Mouse (Mus musculus) heart, adult 11 months (tissue): ENCODE data around the gene Nras.

ENCODE experiments used
- DNase-seq: peaks from one replicate; pipeline ENCODE4 v3.0.0; 2022

Gene Nras

GRCm38 (mm10) chr3:103058207-103059157 is at the start of gene Nras:
Gene Nras (plus strand): TSS chr3:103058285.
- peak; percentile 99 for DNase-seq

DNA sequence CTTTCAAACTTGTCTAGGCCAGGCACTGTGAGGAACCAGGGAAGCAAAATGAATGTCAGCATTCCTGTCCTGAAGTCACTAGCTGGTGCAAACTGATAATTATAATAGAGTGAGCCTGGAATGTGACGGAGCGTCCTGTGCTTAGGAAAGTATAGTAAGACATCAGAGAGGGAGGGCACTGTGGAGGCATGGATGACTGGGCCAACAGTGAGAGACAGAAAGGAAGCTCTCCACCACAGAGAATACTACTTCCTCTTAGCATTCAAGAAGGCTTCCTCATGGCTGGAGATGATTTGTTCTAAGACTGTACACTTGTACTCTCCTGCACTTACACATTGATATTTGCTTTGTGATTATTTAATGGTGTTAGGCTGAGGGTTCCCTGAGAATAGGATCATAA is 40.7 kb upstream of the Nras start:
- DNase-seq: no peak

DNA sequence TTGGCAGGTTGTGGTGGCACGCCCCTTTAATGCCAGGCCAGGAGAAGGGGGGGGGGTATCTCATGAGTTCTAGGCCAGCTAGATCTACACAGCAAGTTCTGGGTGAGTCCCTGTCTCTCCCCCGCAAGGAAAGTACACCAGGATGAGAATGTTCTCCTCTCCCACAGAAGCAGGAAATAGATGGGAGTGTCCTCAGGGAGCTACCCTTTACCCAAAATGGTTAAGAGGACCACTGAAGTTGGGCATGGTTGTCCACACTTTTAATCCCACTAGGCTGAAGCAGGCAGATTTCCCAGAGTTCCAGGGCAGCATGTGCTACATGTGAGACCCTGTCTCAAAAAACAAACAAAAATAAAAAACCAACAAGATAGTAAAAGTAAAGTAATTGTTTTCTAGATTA is 38.6 kb upstream of the Nras start:
- peak; percentile 63 for DNase-seq

DNA sequence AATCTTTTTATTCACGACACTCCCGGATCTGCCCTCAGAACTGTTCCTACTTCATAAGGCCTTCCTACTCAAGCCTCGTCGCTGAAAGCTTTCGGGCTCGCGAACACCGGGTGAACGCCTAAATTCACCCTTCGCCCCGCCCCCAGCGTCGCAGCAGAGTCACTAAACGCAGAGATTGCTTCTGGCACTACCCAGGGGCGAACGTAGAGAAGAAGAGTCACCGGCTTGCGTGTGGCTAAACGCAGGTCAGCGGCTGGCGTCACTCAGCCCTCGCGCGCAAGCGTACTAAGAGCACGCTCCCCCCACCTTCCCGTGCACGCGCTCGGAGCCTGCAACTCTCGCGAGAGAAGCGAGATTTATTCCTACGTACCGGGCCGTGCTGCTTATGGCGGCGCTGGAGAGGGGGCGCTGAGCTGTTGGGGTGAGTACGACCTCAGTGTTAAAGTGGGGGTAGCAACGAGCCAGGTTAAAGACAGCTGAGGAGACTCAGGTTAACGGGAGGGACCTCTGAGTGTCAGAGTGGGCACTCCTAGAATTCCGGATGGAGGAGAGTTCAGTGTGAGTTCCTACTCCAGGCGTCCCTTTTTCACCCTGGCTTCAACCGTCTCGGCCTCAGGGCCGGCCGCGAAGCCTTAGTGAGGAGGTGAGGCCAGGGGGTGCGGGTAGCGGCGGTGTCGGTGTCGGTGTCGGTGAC is 37.7 kb upstream of the Nras start, which contains the start of gene Csde1:
TSS of gene Csde1 (plus strand) at position 178 of the 694 bp plus-strand sequence.
- peak; percentile 100 for DNase-seq

DNA sequence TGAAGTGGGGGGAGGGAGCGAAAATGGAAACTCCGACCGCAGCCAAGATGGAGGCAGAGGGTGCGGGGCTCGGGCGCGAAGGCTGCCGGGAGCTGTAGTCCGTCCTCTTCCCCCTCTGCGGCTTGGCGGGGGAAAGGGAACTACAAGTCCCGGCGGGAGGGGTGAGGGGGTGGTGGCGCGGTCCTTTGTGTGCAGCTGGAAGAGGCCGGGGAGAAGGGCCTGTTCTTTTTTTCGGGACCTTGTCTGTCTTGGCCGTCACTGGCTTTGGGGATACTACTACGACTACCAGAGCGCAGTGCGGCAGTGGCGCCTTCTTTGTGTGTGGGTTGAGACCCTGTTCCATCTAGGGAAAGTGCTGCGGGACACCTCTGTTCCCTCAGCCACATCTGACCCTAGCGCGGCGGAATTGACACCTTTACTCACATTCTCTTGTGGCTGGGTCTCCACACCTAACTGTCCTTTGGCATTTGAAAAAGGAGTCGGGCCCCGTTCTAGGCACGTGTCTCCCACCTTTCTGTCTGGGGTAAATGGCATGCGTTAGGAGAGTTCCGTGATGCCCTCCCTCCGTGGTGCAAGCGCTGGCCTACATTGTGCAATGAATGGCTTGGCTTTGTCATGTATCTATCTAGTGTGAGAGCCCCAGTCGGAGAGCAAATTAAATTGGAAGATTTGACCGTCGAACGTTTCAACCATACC is 37.0 kb upstream of the Nras start:
- DNase-seq: peak; percentile 99

- DNase-seq: no peak
These were observed 31.9 kb upstream of the Nras start for GRCm38 (mm10) chr3:103026174-103026573.

DNA sequence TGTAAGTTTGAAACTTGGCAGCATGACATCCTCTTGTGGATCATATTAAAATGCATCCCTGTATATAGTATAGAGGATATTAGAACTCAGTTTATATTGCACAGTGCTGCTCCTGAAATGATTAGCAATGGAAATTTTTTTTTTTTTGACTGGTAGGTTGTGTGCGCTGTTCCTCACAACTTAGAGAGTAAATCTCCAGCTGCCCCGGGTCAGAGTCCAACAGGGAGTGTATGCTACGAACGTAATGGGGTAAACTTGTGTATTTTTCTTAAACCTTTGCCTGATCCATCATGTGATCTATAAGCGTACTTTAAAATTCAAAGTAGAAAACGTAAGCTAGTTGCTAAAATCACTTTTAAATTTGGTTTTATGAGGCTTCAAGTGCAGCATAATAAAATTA is 17.8 kb upstream of the Nras start:
- peak; percentile 11 for DNase-seq

GRCm38 (mm10) chr3:103040861-103041379 is 17.2 kb upstream of the Nras start:
- no peak for DNase-seq

GRCm38 (mm10) chr3:103056016-103056595 is 2.0 kb upstream of the Nras start:
- DNase-seq: peak; percentile 80

DNA sequence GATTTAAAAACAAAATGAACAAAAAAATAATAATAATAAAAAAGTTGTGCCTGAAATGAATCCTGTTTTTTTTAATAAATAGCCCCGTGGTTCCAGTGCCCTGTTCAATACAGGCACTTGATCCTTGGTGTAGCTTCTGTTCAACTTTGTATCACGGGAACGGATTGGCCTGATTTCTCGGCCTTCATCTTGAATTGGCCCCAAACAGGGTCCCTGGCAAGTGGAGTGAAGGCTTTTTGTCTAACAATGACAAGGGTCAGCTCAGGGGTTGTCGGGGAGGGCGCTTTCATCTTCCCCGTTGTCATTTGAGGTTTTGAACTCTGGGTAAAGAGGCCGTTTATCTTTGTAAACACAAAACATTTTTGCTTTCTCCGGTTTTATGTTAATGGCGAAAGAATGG is 333 bp upstream of the Nras start:
- no peak for DNase-seq

- DNase-seq: peak; percentile 50
These were observed 8.8 kb downstream of the Nras start for GRCm38 (mm10) chr3:103066927-103067326.

GRCm38 (mm10) chr3:103068971-103069370 is 10.9 kb downstream of the Nras start:
- DNase-seq: peak; percentile 51

DNA sequence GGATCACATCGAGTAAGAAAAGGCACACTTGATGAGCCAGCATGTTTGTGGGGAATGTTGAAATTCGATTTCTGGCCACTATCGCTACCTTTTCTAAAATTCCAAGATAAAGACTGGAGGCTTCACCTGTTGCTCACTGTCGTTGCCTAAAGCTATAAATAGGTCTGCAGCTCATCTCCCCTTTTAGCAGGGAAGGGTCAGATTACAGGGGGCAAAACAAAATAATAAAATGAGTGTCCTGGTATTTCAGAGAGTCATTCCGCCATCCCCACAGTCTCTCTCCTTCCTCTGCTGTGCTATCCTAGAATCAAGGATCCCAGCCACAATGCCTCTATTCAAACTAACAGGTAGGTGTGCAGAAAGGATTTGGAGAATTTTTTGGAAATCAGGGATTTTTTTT is 15.7 kb downstream of the Nras start, which contains the start of gene Ampd1:
TSS of gene Ampd1 (plus strand) at position 244 of the 400 bp plus-strand sequence.
- peak; percentile 48 for DNase-seq

GRCm38 (mm10) chr3:103075871-103076270 is 17.8 kb downstream of the Nras start:
- DNase-seq: peak; percentile 15

DNA sequence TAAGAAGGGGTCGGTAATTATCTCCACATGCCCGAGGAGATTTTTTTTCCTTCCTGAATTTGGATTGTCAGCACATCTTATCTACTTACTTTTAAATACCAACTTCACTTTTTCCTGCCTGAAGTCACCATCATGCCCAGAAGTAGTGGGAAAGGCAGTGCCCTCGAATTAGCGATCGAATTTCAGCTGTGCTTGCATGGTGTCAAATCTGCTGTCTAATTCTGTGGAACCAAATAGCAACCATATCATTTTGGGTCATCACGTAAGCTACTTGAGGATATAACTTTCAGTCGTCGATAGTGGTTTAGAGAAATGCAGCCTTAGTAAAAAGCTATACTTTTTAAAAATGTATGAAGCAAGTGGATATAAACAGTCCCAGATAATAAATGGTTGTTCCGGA is 18.4 kb downstream of the Nras start:
- DNase-seq: peak; percentile 45

GRCm38 (mm10) chr3:103079301-103079700 is 21.2 kb downstream of the Nras start:
- DNase-seq: peak; percentile 74

- DNase-seq: no peak
These were observed 23.0 kb downstream of the Nras start for GRCm38 (mm10) chr3:103081051-103081450.

DNA sequence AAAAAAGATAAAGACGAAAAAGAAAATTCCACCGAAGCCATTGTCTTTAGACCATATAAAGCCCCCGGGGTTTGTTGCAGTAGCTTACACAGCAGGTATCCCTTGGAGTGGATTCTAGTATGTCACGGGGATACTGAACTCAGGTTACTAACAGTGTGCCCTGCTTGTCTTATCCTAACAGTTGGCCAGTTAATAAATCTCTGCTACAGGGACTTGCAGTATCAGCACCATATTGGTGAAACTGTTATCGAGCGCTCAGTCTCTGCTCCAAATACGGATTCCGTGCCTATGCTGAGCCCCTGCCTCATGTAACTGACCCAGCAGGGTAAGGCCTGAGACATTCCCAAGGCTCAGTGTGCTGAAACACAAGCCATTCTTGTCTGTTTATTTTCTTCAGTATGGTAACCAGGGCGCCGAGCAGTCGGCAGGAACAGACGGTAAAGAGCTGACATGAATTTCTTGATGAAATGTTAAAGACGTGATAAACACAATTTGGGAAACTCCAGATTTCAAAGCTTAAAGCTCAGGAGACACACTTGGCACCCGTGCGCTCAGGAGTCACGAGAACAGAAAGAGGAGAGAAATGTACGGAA is 23.9 kb downstream of the Nras start:
- peak; percentile 77 for DNase-seq

- peak; percentile 68 for DNase-seq
These were observed 24.7 kb downstream of the Nras start for GRCm38 (mm10) chr3:103082761-103083160.

- no peak for DNase-seq
These were observed 27.9 kb downstream of the Nras start for GRCm38 (mm10) chr3:103085986-103086385.

DNA sequence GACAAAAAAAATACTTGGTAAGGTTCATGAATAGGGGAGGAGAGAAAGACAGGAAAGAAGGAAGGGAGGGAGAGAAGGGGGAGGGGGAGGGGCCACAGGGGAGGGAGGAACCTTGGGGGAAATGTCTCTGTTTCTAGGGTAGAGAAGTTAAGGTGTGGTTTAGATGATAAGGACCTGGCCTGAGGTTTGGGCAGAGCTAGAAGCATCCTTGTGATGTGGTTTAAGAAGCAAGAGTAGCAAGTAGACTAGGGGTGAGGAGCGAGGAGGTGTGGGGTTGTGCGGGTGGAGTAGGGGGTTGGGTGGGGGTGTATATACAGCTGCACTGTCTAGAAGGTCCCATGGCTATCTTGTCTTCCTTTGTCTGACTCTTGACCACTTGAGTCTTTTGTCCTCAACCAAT is 33.7 kb downstream of the Nras start:
- DNase-seq: no peak

- DNase-seq: peak; percentile 90
These were observed 40.6 kb downstream of the Nras start for GRCm38 (mm10) chr3:103098662-103099061.
